Mouse (Mus musculus) adrenal gland, postnatal 10 days (tissue): ENCODE data around the gene Stradb. TPM values are rescaled to one million over a fixed set of nuclear protein-coding genes. Genes with fewer than 3 reads are reported as not detected.
"Not testable (repeated sequence)": the region's sequence is repeated elsewhere in the genome, so short reads cannot be mapped to it uniquely, and the experiment has no call there.

ENCODE experiments used
- DNase-seq: peaks from one replicate; pipeline ENCODE4 v3.0.0; 2021; ENCODE audit warnings: mixed read lengths
- long read RNA-seq, 2 experiments: library from polyadenylated mRNA; stranded (forward); transcript quantifications; one replicate each; pipeline ENCODE4 v2.0.0; 2021
- total RNA-seq, 2 experiments: library from RNA; stranded (reverse); gene quantifications; 2 replicates each; pipeline ENCODE4 v1.2.3; 2021

Gene Stradb
- total RNA-seq, result 10 to 100 TPM; 36.2 to 51.2 TPM
- long read RNA-seq, experiment 1, transcript Stradb-201 (12 exons, 2,960 nt), result major isoform, 36 of 60 reads
- long read RNA-seq, experiment 1, transcript Stradb-203 (11 exons, 2,070 nt), result minor isoform, 7 of 60 reads
- long read RNA-seq, experiment 1, transcript Stradb-202 (7 exons, 1,348 nt), result minor isoform, 9 of 60 reads
- long read RNA-seq, experiment 1, partial matches to known transcripts, result 1 of 60 reads
- long read RNA-seq, experiment 1, other reads (novel, unspliced or antisense), result 7 of 60 reads
- long read RNA-seq, experiment 2, transcript Stradb-201 (12 exons, 2,960 nt), result major isoform, 22 of 31 reads
- long read RNA-seq, experiment 2, partial matches to known transcripts, result 4 of 31 reads
- long read RNA-seq, experiment 2, other reads (novel, unspliced or antisense), result 0 of 31 reads

- peak; percentile 95 for DNase-seq
Observed at GRCm38 (mm10) chr1:58973366-58974221, at the start of gene Stradb, which contains the start of gene Trak2. Stradb (plus strand) TSS chr1:58973522. Trak2 (minus strand) TSS chr1:58973430.

GRCm38 (mm10) chr1:58926664-58927063 lies 46.7 kb upstream of the Stradb start:
- DNase-seq, result peak; percentile 28

- DNase-seq, result no peak
Observed at GRCm38 (mm10) chr1:58936746-58937605, 36.3 kb upstream of the Stradb start.

GRCm38 (mm10) chr1:58937606-58938099 lies 35.7 kb upstream of the Stradb start:
- no peak for DNase-seq

GRCm38 (mm10) chr1:58945523-58945922 lies 27.8 kb upstream of the Stradb start:
- DNase-seq, result peak; percentile 52

GRCm38 (mm10) chr1:58945960-58946670 lies 27.2 kb upstream of the Stradb start:
- DNase-seq, result no peak

- peak; percentile 0 for DNase-seq
Observed at GRCm38 (mm10) chr1:58946718-58947117, 26.6 kb upstream of the Stradb start.

- peak; percentile 0 for DNase-seq
Observed at GRCm38 (mm10) chr1:58949561-58950106, 23.7 kb upstream of the Stradb start.

GRCm38 (mm10) chr1:58950899-58951648 lies 22.2 kb upstream of the Stradb start:
- peak; percentile 76 for DNase-seq

- peak; percentile 1 for DNase-seq
Observed at GRCm38 (mm10) chr1:58951841-58952240, 21.5 kb upstream of the Stradb start.

- no peak for DNase-seq
Observed at GRCm38 (mm10) chr1:58952526-58952925, 20.8 kb upstream of the Stradb start.

GRCm38 (mm10) chr1:58952997-58953396 lies 20.3 kb upstream of the Stradb start:
- DNase-seq, result no peak

GRCm38 (mm10) chr1:58953686-58954434 lies 19.5 kb upstream of the Stradb start:
- no peak for DNase-seq

GRCm38 (mm10) chr1:58954578-58955410 lies 18.5 kb upstream of the Stradb start:
- peak; percentile 0 for DNase-seq

- peak; percentile 0 for DNase-seq
Observed at GRCm38 (mm10) chr1:58955716-58956115, 17.6 kb upstream of the Stradb start.

GRCm38 (mm10) chr1:58956229-58956628 lies 17.1 kb upstream of the Stradb start:
- DNase-seq, result no peak

- DNase-seq, result peak; percentile 68
Observed at GRCm38 (mm10) chr1:58957931-58958330, 15.4 kb upstream of the Stradb start.

GRCm38 (mm10) chr1:58958789-58959526 lies 14.4 kb upstream of the Stradb start:
- DNase-seq, result not testable (repeated sequence)
